Mouse (Mus musculus): Measurements from ENCODE around the gene Lrp8. TPM values are rescaled to one million over a fixed set of nuclear protein-coding genes. Genes with fewer than 3 reads are reported as not detected.

Lrp8 gene
- total and polyA plus RNA-seq, 3 experiments, result 6.4 to 21.1 (median 14.2) TPM

DNA sequence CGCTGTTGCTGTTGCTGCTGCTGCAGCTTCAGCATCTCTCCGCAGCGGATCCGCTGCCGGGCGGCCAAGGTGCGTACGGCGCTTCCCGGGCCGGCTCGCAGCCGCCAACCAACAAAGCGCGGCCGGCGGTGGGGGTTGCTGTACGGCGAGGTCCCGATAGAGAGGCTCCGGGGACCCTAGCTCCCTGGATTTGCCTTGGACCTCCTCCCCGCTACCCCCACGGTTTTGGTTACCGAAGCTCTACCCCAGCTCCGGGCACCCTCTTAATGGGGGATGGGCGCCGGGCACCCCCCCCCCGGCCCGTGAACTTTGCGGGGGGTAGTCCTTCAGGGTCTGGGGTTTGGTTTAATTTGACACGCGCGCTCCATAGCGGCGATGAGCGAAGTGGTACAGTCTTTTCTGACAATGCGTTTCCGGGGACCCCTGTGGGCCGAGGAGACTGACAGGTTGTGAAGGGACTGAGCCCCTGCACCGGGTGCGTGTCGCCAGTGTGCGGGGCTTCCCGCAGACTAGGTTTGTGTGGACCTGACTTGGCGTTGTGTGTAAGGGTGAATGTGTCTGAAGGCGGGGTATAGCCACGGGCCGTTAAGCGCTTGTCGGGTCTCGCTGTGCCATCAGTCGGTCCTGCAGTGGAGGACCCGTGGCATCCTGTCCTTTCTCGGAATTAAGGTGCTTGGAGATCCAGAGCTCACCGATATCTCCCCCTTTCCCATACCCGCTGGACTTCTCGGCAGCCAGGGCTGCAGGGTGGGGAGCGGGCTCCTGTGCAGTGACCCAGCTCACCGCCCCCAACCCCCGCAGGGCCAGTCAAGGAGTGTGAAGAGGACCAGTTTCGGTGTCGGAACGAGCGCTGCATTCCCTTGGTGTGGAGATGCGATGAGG lies 630 bp downstream of the Lrp8 start:
- DNase-seq (ENCODE audit: extremely low read depth), result peak; percentile 41
- TF ChIP-seq USF2 (conservative IDR thresholded peaks at IDR 0.05; ENCODE audit: low read depth, low read length) (no peak), SIN3A (IDR thresholded peaks at IDR 0.05; ENCODE audit: low read length) (peak; percentile 45; the same call in 1 of the 2 replicates), TCF12 (IDR thresholded peaks at IDR 0.05; ENCODE audit: low read depth, low read length) (0 out of 2 replicates have a peak, but pooled peaks have one; percentile 12)
- H3K27me3 ChIP-seq (replicated peaks), result no peaks in the 10 kb centered on the region
- peaks cover 0 to 27% of the 10 kb centered on the region in 2 experiments for H3K36me3 ChIP-seq (replicated peaks in 1 of 2; ENCODE audit: control insufficient read depth in 1 of 2, insufficient read depth in 1 of 2, low read length in 1 of 2)
- H3K4me3 ChIP-seq (replicated peaks in 1 of 3; ENCODE audit: low read depth in 2 of 3, low read length in 2 of 3, poor library complexity in 1 of 3), result peak overlapping the region; percentile 65 to 75 (median 68)
- H3K9ac ChIP-seq (ENCODE audit: insufficient read depth, low read depth), result peak overlapping the region; percentile 36
- H3K9me3 ChIP-seq (replicated peaks; ENCODE audit: low read length), result no peaks in the 10 kb centered on the region
- dilution Hi-C loops (cut with MboI; ENCODE audit: extremely low pct_ligation_motif_present, extremely low pct_unique_long_range_greater_than_20kb, low sequenced_read_pairs), result no loop called here
- H3K4me1 ChIP-seq (ENCODE audit: control insufficient read depth in 1 of 2, insufficient read depth in 2 of 2), result peaks cover 7 to 50% of the 10 kb centered on the region in 2 experiments
- peak overlapping the region; percentile 72 for H3K27ac ChIP-seq (ENCODE audit: insufficient read depth, low read depth)
- peak overlapping the region; percentile 56 for H3K4me2 ChIP-seq (ENCODE audit: insufficient read depth, low read depth, poor library complexity, severe bottlenecking)
- H3K79me2 ChIP-seq (replicated peaks; ENCODE audit: control insufficient read depth, extremely low read depth, insufficient read depth, poor library complexity, severe bottlenecking), result no peaks in the 10 kb centered on the region
- in situ Hi-C loops (cut with MboI; ENCODE audit: low pct_ligation_motif_present, low pct_unique_long_range_greater_than_20kb, low sequenced_read_pairs), result no loop called here

DNA sequence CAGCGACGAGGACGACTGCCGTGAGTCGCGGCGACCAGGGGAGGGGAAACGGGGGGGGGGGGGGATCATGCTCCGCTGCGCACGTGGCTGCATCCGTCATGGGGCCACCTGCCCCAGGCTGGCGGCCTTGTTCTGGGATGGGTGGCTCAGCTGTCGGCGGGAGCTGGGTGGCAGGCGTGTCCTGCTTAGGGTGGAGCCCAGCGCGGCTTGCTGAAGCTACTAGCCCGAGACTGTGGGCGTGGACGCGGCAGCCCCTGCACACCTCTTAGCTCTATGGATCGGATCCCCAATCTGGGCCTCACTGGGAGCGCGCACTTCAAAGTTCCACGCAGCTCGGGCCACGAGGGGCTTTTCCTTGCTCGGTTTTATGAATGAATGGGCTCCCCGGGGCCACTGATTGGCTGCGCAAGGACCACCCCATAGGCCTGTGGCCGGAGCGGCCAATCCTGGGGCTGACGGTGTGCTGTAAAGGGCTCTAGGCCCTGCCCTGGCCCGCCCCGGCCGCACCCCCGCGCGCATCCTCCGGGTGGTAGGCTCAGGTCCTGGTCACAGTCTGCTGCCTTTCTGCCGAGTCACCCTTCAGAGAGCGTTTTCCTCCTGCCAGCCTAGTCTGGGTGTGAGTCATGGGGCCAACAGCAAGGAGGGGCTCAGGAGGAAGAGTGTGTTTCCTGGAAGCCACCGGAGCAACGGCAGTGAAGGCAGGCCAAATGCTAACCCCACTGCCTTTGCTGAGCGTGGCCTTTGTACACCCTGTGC lies 1.5 kb downstream of the Lrp8 start:
- dilution Hi-C loops (cut with MboI; ENCODE audit: extremely low pct_ligation_motif_present, extremely low pct_unique_long_range_greater_than_20kb, low sequenced_read_pairs), result no loop called here
- TF ChIP-seq RAD21 (IDR thresholded peaks at IDR 0.05; ENCODE audit: low read depth, low read length) (no peak), MYC (IDR thresholded peaks at IDR 0.05; ENCODE audit: low read depth, low read length) (peak; percentile 76), JUN (IDR thresholded peaks at IDR 0.05; ENCODE audit: insufficient read depth, low read depth, low read length) (no peak), MAFK (IDR thresholded peaks at IDR 0.05; ENCODE audit: insufficient replicate concordance, low read length) (peak; percentile 86), NELFE (IDR thresholded peaks at IDR 0.05; ENCODE audit: low read depth, low read length) (peak; percentile 77), ETS1 (conservative IDR thresholded peaks at IDR 0.05; ENCODE audit: low read depth, low read length) (peak; percentile 79), ZKSCAN1 (IDR thresholded peaks at IDR 0.05; ENCODE audit: borderline replicate concordance, low read depth, low read length) (no peak), ZC3H11A (IDR thresholded peaks at IDR 0.05; ENCODE audit: low read depth, low read length) (no peak), SIN3A (IDR thresholded peaks at IDR 0.05; ENCODE audit: low read length) (peak; percentile 92), MAX (IDR thresholded peaks at IDR 0.05; ENCODE audit: low read length) (peak; percentile 80), USF1 (IDR thresholded peaks at IDR 0.05; ENCODE audit: low read depth, low read length) (no peak; the same call in 1 of the 2 replicates), HCFC1 (IDR thresholded peaks at IDR 0.05; ENCODE audit: low read depth, low read length) (peak; percentile 49), USF2 (conservative IDR thresholded peaks at IDR 0.05; ENCODE audit: low read depth, low read length) (no peak), MXI1 (IDR thresholded peaks at IDR 0.05; ENCODE audit: low read depth, low read length) (peak; percentile 73; the same call in 1 of the 2 replicates), EP300 (IDR thresholded peaks at IDR 0.05; ENCODE audit: low read length) (peak; percentile 61; the same call in 1 of the 2 replicates), E2F4 (IDR thresholded peaks at IDR 0.05; ENCODE audit: insufficient replicate concordance, low read depth, low read length) (no peak), CHD2 (IDR thresholded peaks at IDR 0.05; ENCODE audit: low read length) (no peak; the same call in 1 of the 2 replicates), CTCF (conservative IDR thresholded peaks at IDR 0.05 in 1 of 2, IDR thresholded peaks at IDR 0.05 in 1 of 2; ENCODE audit: low read depth in 2 of 2, low read length in 2 of 2) (no peak), POLR2AphosphoS2 (IDR thresholded peaks at IDR 0.05; ENCODE audit: low read depth, low read length) (no peak; the same call in 1 of the 2 replicates), GABPA (IDR thresholded peaks at IDR 0.05; ENCODE audit: insufficient replicate concordance, low read depth, low read length) (no peak), SMC3 (IDR thresholded peaks at IDR 0.05; ENCODE audit: low read depth, low read length) (no peak; the same call in 1 of the 2 replicates), ELF1 (IDR thresholded peaks at IDR 0.05; ENCODE audit: low read depth, low read length) (no peak), JUND (conservative IDR thresholded peaks at IDR 0.05; ENCODE audit: low read depth, low read length) (no peak; the same call in 1 of the 2 replicates), POLR2A (IDR thresholded peaks at IDR 0.05; ENCODE audit: low read depth, low read length) (peak; percentile 90), KAT2A (IDR thresholded peaks at IDR 0.05; ENCODE audit: insufficient replicate concordance, low read length) (peak; percentile 61; the same call in 1 of the 2 replicates), CHD1 (IDR thresholded peaks at IDR 0.05; ENCODE audit: low read depth, low read length) (no peak), NRF1 (IDR thresholded peaks at IDR 0.05; ENCODE audit: low read depth, low read length) (peak; percentile 82)

More for the DNA sequence above, 1.5 kb downstream of the Lrp8 start:
- Histone ChIP-seq H3K27ac (ENCODE audit: insufficient read depth, low read depth) (peak overlapping the region; percentile 74), H3K4me1 (ENCODE audit: control insufficient read depth in 1 of 2, insufficient read depth in 2 of 2) (peaks cover 7 to 56% of the 10 kb centered on the region in 2 experiments), H3K9me3 (replicated peaks; ENCODE audit: low read length) (no peaks in the 10 kb centered on the region), H3K4me3 (replicated peaks in 1 of 3; ENCODE audit: low read depth in 2 of 3, low read length in 2 of 3, poor library complexity in 1 of 3) (peak overlapping the region; percentile 65 to 75 (median 68)), H3K79me2 (replicated peaks; ENCODE audit: control insufficient read depth, extremely low read depth, insufficient read depth, poor library complexity, severe bottlenecking) (no peaks in the 10 kb centered on the region), H3K27me3 (replicated peaks) (no peaks in the 10 kb centered on the region), H3K4me2 (ENCODE audit: insufficient read depth, low read depth, poor library complexity, severe bottlenecking) (peak overlapping the region; percentile 56), H3K36me3 (replicated peaks in 1 of 2; ENCODE audit: control insufficient read depth in 1 of 2, insufficient read depth in 1 of 2, low read length in 1 of 2) (peaks cover 0 to 35% of the 10 kb centered on the region in 2 experiments), H3K9ac (ENCODE audit: insufficient read depth, low read depth) (peak overlapping the region; percentile 42)
- in situ Hi-C loops (cut with MboI; ENCODE audit: low pct_ligation_motif_present, low pct_unique_long_range_greater_than_20kb, low sequenced_read_pairs), result no loop called here
- peak; percentile 95 for DNase-seq (ENCODE audit: extremely low read depth)
